Mouse (Mus musculus) thymus, adult 2 months (tissue): ENCODE measurements at regions not wholly inside any gene's neighbourhood (a gene's known extent, or its start where the extent isn't known, plus 50 kb on each side); places are given as distances from the start of the nearest gene placed in this dataset.

Source experiments
- DNase-seq: peaks from one replicate; pipeline ENCODE4 v3.0.0; 2021
- H3K27ac ChIP-seq: fragments of 200-500 bp; 2 replicates; pipeline ENCODE4 v1.5.1; 2012; ENCODE audit warnings: low read length, control low read depth; ENCODE audit not compliant: control insufficient read depth, insufficient read depth
- H3K27me3 ChIP-seq: fragments of 200-500 bp; 2 replicates; pipeline ENCODE4 v1.6.1; 2012; ENCODE audit warnings: mild to moderate bottlenecking, low read length, moderate library complexity, mixed read lengths; ENCODE audit not compliant: control insufficient read depth, insufficient read depth
- H3K36me3 ChIP-seq: fragments of 200-500 bp; 2 replicates; pipeline ENCODE4 v1.6.1; 2012; ENCODE audit warnings: mild to moderate bottlenecking, low read length, moderate library complexity; ENCODE audit not compliant: control insufficient read depth, insufficient read depth
- H3K4me1 ChIP-seq: fragments of 200-500 bp; replicated peaks from 2 replicates; pipeline ENCODE4 v1.6.1; 2012; ENCODE audit warnings: low read length; ENCODE audit not compliant: control insufficient read depth, insufficient read depth
- H3K4me3 ChIP-seq: fragments of 200-500 bp; 2 replicates; pipeline ENCODE4 v1.5.1; 2012; ENCODE audit warnings: mild to moderate bottlenecking, low read length, control low read depth, moderate library complexity; ENCODE audit not compliant: control insufficient read depth, insufficient read depth
- CTCF ChIP-seq: fragments of 200-500 bp; IDR thresholded peaks from 2 replicates; pipeline ENCODE4 v1.5.1; 2012; ENCODE audit warnings: mild to moderate bottlenecking, control low read depth, low read length, moderate library complexity, borderline replicate concordance; ENCODE audit not compliant: control insufficient read depth, poor library complexity, insufficient read depth; ENCODE audit errors: extremely low read depth
- POLR2A ChIP-seq: fragments of 200-500 bp; IDR thresholded peaks from 2 replicates; pipeline ENCODE4 v1.6.1; 2012; ENCODE audit warnings: mild to moderate bottlenecking, low read length, control low read depth, moderate library complexity; ENCODE audit not compliant: control insufficient read depth, poor library complexity, insufficient read depth; ENCODE audit errors: extremely low read depth
- WGBS: fragments of 180-500 bp; shearing (Covaris S2); methylation state at CpG from one replicate; pipeline ENCODE4 v1.1.7; 2018; 5-methylcytosine and 5-hydroxymethylcytosine counted together

DNA sequence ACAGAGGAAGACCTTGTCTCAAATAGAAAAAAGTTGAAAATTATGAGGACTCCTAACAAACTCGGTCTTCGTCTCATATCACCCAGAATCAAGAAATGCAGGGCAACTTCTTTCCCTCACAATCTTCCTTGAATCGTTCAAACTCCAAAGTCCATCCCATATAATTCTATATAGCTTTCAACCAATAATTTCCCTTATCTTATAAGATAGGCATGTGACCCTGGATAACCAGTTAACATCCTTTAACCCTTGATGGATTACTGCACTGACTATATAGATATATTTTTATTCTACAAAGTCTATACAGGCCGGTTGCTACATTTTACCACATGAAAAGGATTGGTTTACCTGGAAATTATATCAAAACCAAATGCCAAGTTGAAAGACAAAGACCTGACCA lies 94.9 kb upstream of the Ahi1 start:
- no peak for DNase-seq
- Histone ChIP-seq H3K4me1 (peaks cover 7% of the 10 kb centered on the region), H3K36me3 (no peaks in the 10 kb centered on the region), H3K27me3 (no peaks in the 10 kb centered on the region), H3K4me3 (no peak overlapping the region), H3K27ac (no peak overlapping the region)
- 74% methylated on average over 4 of the region's 4 CpGs for WGBS
- TF ChIP-seq CTCF (no peak), POLR2A (no peak)

- H3K27ac ChIP-seq: no peak overlapping the region
- no peak overlapping the region for H3K4me3 ChIP-seq
- peak; percentile 7 for DNase-seq
- WGBS: 9% methylated on average over 14 of the region's 14 CpGs
- peaks cover 7% of the 10 kb centered on the region for H3K4me1 ChIP-seq
- TF ChIP-seq POLR2A: no peak
- no peak for TF ChIP-seq CTCF
- H3K27me3 ChIP-seq: no peaks in the 10 kb centered on the region
- no peaks in the 10 kb centered on the region for H3K36me3 ChIP-seq
These were observed 97.6 kb upstream of the Ahi1 start for GRCm38 (mm10) chr10:20854621-20855363.

DNA sequence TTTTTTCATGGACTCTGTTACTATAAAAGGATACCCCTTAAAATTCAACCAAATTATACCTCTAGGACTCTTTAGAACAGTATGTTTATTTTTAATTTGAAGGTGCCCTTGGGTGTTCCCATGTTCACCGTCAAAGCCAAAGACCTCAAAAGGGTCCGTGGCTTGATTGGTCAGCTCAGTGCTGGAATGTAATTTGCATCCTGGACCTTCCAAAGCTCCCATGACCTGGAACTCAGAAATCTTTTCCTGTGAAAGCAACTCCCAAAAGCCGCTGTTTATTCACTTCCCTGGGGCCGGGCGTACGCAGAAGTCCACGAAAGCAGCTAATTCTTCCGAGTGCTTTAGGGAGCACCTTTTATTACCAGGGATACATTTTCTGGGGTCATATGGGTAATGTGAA lies 105.1 kb upstream of the Ahi1 start:
- Histone ChIP-seq H3K4me1 (no peaks in the 10 kb centered on the region), H3K27ac (no peak overlapping the region), H3K27me3 (no peaks in the 10 kb centered on the region), H3K4me3 (no peak overlapping the region), H3K36me3 (no peaks in the 10 kb centered on the region)
- 99% methylated on average over 8 of the region's 8 CpGs for WGBS
- TF ChIP-seq POLR2A (no peak), CTCF (no peak)
- DNase-seq: no peak

DNA sequence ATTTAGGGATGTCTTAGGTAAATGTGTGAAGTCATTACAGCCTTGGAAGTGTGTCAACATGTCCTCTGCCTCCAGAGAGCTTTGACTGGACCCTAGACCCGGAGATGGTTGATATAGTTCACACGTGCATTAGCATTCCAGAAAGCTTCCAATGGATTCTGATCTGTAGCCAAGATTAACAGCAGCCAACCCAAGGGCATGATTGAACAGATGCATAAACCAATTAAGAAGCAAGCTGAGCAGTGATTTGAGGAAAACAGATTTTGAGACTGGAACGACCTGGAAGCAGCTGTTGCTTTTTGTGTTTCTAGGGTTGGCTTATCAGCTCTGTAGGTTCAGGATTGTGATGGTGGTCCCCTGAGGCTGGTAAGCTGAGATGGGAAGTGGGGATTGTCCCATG lies 109.1 kb upstream of the Ahi1 start:
- Histone ChIP-seq H3K27me3 (no peaks in the 10 kb centered on the region), H3K27ac (no peak overlapping the region), H3K36me3 (no peaks in the 10 kb centered on the region), H3K4me3 (no peak overlapping the region), H3K4me1 (no peaks in the 10 kb centered on the region)
- WGBS: 87% methylated on average over 3 of the region's 3 CpGs
- no peak for DNase-seq
- TF ChIP-seq CTCF (no peak), POLR2A (no peak)

- H3K4me3 ChIP-seq: no peak overlapping the region
- H3K4me1 ChIP-seq: no peaks in the 10 kb centered on the region
- DNase-seq: no peak
- WGBS: 97% methylated on average over 1 of the region's 1 CpGs
- H3K27ac ChIP-seq: no peak overlapping the region
- H3K36me3 ChIP-seq: no peaks in the 10 kb centered on the region
- no peak for TF ChIP-seq CTCF
- no peak for TF ChIP-seq POLR2A
- H3K27me3 ChIP-seq: no peaks in the 10 kb centered on the region
These were observed 110.2 kb upstream of the Ahi1 start for GRCm38 (mm10) chr10:20842131-20842530.

DNA sequence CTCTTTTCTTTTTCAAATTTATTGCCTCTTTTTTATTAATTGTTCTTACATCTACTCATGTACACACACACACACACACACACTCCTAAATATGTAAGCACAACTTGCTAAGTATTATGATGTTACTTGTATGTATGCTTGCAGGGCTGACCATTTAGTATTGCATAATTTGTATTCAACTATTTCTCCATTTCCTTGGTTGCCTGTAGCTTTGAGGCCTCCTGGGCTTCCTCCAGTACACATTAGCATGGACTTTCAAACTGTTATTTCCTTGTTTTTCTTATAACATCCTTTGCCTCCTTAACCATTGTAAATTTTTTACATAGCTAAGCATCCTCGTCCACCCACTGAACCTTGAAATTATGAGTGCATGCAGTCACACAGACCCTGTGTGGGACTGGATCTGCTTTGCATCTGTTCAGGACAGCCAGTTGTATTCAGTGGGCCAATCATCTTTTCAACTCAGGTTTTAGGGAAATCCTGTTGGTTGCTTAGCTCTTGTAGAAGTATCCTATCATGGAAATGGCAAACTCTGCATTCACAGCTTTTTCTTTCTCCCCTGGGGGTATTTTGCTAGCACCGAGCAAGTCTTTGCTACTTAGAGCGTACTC lies 110.8 kb upstream of the Ahi1 start:
- TF ChIP-seq CTCF (no peak), POLR2A (no peak)
- Histone ChIP-seq H3K27ac (no peak overlapping the region), H3K4me3 (no peak overlapping the region), H3K36me3 (no peaks in the 10 kb centered on the region), H3K27me3 (no peaks in the 10 kb centered on the region), H3K4me1 (no peaks in the 10 kb centered on the region)
- DNase-seq: no peak
- 96% methylated on average over 3 of the region's 3 CpGs for WGBS
